Mouse (Mus musculus) adrenal gland (tissue): Measurements from ENCODE around the gene Emc10.

ENCODE experiments used
- intact Hi-C: fragments of 180-260 bp; cut with DNase I; formaldehyde crosslinking; loops from one replicate; pipeline ENCODE4 v1.15.1; 2025
- long read RNA-seq, 2 experiments: library from polyadenylated mRNA; unstranded; transcript quantifications; one replicate each; pipeline ENCODE4 v2.0.0; 2020; ENCODE audit warnings: borderline replicate concordance in 1 of 2; ENCODE audit not compliant: insufficient replicate concordance in 1 of 2

The Emc10 gene
- long read RNA-seq, experiment 1, transcript Emc10-202 (7 exons, 1,872 nt): minor isoform, 39 of 91 reads
- long read RNA-seq, experiment 1, transcript Emc10-201 (8 exons, 1,662 nt): major isoform, 45 of 91 reads
- long read RNA-seq, experiment 1, partial matches to known transcripts: 1 of 91 reads
- long read RNA-seq, experiment 1, other reads (novel, unspliced or antisense): 6 of 91 reads
- long read RNA-seq, experiment 2, transcript Emc10-201 (8 exons, 1,662 nt): major isoform, 42 of 102 reads
- long read RNA-seq, experiment 2, transcript Emc10-202 (7 exons, 1,872 nt): major isoform, 42 of 102 reads
- long read RNA-seq, experiment 2, partial matches to known transcripts: 10 of 102 reads
- long read RNA-seq, experiment 2, other reads (novel, unspliced or antisense): 6 of 102 reads

GRCm38 (mm10) chr7:44495992-44496770 lies at the start of gene Emc10, which contains the start of gene Fam71e1:
Gene Emc10 (minus strand): TSS chr7:44496529.
Gene Fam71e1 (plus strand): TSS chr7:44496581.
- intact Hi-C loops: no loop called here

- intact Hi-C loops: no loop called here
These were observed 46.7 kb upstream of the Emc10 start for GRCm38 (mm10) chr7:44543071-44543470.

- intact Hi-C loops: no loop called here
These were observed 46.2 kb upstream of the Emc10 start for GRCm38 (mm10) chr7:44542555-44542954.

- intact Hi-C loops: no loop called here
These were observed 42.7 kb upstream of the Emc10 start for GRCm38 (mm10) chr7:44538756-44539624.

- intact Hi-C loops: no loop called here
These were observed 41.2 kb upstream of the Emc10 start for GRCm38 (mm10) chr7:44537496-44537895.

GRCm38 (mm10) chr7:44537009-44537408 lies 40.7 kb upstream of the Emc10 start:
- intact Hi-C loops: no loop called here

GRCm38 (mm10) chr7:44536590-44536968 lies 40.2 kb upstream of the Emc10 start:
- intact Hi-C loops: no loop called here

- intact Hi-C loops: no loop called here
These were observed 39.6 kb upstream of the Emc10 start for GRCm38 (mm10) chr7:44535657-44536589.

- intact Hi-C loops: no loop called here
These were observed 38.5 kb upstream of the Emc10 start for GRCm38 (mm10) chr7:44534656-44535441.

GRCm38 (mm10) chr7:44534242-44534641 lies 37.9 kb upstream of the Emc10 start:
- intact Hi-C loops: no loop called here

GRCm38 (mm10) chr7:44533746-44534045 lies 37.4 kb upstream of the Emc10 start:
- intact Hi-C loops: no loop called here

- intact Hi-C loops: no loop called here
These were observed 36.8 kb upstream of the Emc10 start for GRCm38 (mm10) chr7:44532918-44533745.

GRCm38 (mm10) chr7:44531946-44532732 lies 35.8 kb upstream of the Emc10 start, which contains the start of gene Spib:
Gene Spib (minus strand): TSS chr7:44532071.
- intact Hi-C loops: no loop called here

GRCm38 (mm10) chr7:44531207-44531606 lies 34.9 kb upstream of the Emc10 start:
- intact Hi-C loops: no loop called here

- intact Hi-C loops: no loop called here
These were observed 34.2 kb upstream of the Emc10 start for GRCm38 (mm10) chr7:44530507-44530906.

GRCm38 (mm10) chr7:44529518-44529917 lies 33.2 kb upstream of the Emc10 start:
- intact Hi-C loops: loop anchor here (10.0 kb wide), 1 partner anchor 125 kb away; no protein-coding TSS in a partner anchor

GRCm38 (mm10) chr7:44527483-44528398 lies 31.4 kb upstream of the Emc10 start:
- intact Hi-C loops: loop anchor here (10.0 kb wide), 1 partner anchor 127 kb away; no protein-coding TSS in a partner anchor
